Mouse (Mus musculus) liver, adult 2 months (tissue): ENCODE data around the gene Barx1.

Source experiments
- CTCF ChIP-seq: fragments of 200-500 bp; IDR thresholded peaks from 2 replicates; pipeline ENCODE4 v1.5.1; 2011; ENCODE audit warnings: low read depth, low read length, control low read depth
- POLR2A ChIP-seq: fragments of 200-500 bp; IDR thresholded peaks from 2 replicates; pipeline ENCODE4 v1.6.1; 2011; ENCODE audit warnings: low read length, control low read depth; ENCODE audit not compliant: insufficient read depth; ENCODE audit errors: extremely low read depth

DNA sequence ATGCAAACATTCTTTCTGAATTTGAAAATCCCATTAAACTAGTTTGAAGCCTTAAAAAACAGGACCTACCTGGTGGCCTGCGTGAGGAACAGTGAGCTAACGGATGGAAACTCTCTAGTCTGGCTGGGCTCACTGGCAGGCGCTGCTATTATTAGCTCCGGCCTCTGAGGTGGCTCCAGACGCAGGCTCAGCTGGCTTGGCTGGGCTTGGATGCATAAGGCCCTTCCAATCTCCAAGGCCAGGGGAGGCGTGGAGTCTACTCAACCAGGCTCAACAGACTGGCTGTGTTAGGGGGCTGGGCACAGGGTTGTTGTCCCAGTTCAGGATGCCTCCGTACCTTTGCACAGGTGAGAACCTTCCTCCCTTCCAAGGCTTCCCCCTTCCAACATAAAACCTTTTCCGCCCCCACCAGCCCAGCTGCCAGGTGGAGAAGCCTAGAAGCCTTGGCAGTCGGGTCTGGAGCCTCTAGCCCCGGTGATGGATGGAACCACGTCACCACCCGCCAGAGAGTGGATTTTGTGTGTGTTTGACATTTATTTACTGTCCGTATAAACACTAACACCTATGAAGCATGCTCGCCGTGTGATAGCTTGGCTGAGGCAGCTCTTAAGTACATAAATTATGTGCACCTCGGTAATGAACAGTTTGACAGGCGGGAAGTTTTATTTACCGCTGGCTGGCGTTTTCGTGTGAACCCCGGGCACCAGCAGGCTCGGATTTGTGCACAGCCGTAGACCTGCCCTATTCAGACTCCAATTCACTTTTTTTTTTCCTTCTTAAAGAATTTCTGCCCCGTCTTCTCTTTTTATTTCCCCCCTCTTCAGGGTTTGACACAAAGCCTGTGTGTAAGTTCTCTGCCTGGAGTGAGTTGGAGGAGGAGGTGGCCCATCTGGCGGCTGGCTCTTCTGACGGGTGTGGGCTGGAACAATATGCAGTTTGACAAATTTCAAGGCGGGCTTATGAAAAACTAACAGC, 31.6 kb downstream of the Barx1 start:
- TF ChIP-seq POLR2A (no peak), CTCF (no peak)
